Comparison of ENCODE assay signal across 9 mouse cellular contexts in genomic region chr4:95162386-95163090, GRCm38 (mm10).
DNase-seq lines count a peak whose midpoint lies in the region; ATAC-seq and TF ChIP-seq lines count a peak whose summit lies in the region.
"Had no signal": no experiment of that assay in that cellular context is flagged by ENCODE, and none has a peak within 500 bp of the region (broad histone marks: within the 10 kb centered on the region; RNA-seq: fewer than 3 reads in every experiment).

No protein-coding gene starts in this region.

- H3K4me3 ChIP-seq in spleen, adult 2 months (ENCODE audit: extremely low read depth, insufficient read depth, insufficient read length), result no peak overlapping the region
- H3K4me3 ChIP-seq in brown adipose tissue, adult 24 weeks (ENCODE audit: insufficient read depth, low read depth, low read length), result no peak overlapping the region
- H3K4me3 ChIP-seq in liver, embryonic 13.5 days (replicated peaks), result no peak overlapping the region

- H3K36me3 ChIP-seq in spleen, adult 2 months (ENCODE audit: control insufficient read depth, insufficient read depth, low read length), result no peaks in the 10 kb centered on the region
- H3K36me3 ChIP-seq in liver, embryonic 13.5 days, result no peaks in the 10 kb centered on the region
- H3K36me3 ChIP-seq: limb, embryonic 15.5 days had no signal

- 42% methylated on average over 9 of the region's 9 CpGs for WGBS in spleen, adult 2 months
- WGBS in liver, embryonic 13.5 days (ENCODE audit: insufficient replicate concordance), result 32% methylated on average over 9 of the region's 9 CpGs

- TF ChIP-seq CTCF in spleen, adult 2 months (IDR thresholded peaks at IDR 0.05; ENCODE audit: extremely low read depth, insufficient read depth, insufficient read length, insufficient replicate concordance), result no peak

- peak overlapping the region; percentile 86; the same call in 1 of the 2 replicates for H3K4me2 ChIP-seq in liver, embryonic 13.5 days

- peaks cover 17% of the 10 kb centered on the region for H3K4me1 ChIP-seq in spleen, adult 2 months (ENCODE audit: control insufficient read depth, insufficient read depth, insufficient read length)
- H3K4me1 ChIP-seq in brown adipose tissue, adult 24 weeks (ENCODE audit: control insufficient read depth, insufficient read depth, insufficient read length, low read length), result peaks cover 14% of the 10 kb centered on the region
- H3K4me1 ChIP-seq in liver, embryonic 13.5 days (replicated peaks), result peaks cover 55% of the 10 kb centered on the region

- TF ChIP-seq POLR2A in spleen, adult 2 months (IDR thresholded peaks at IDR 0.05; ENCODE audit: low read depth, low read length), result no peak

- DNase-seq in spleen, adult 2 months (ENCODE audit: low read depth in 1 of 2, low spot score in 2 of 2), result peak; percentile 17 to 36
- DNase-seq in spleen, adult 18-20 months, result no peak
- peak; percentile 52 for DNase-seq in liver, embryonic 13.5 days
- peak; percentile 53 for DNase-seq in yolk sac, embryonic 10.5 days (ENCODE audit: low spot score)
- no peak for DNase-seq in neural tube, embryonic 10.5 days (ENCODE audit: extremely low spot score, low spot score)
- no peak for DNase-seq in embryo, embryonic 10.5 days (ENCODE audit: low spot score)
- DNase-seq: kidney, adult 11 months had no signal

- H3K27me3 ChIP-seq in spleen, adult 2 months (ENCODE audit: control insufficient read depth, insufficient read depth, low read length), result peaks cover 2% of the 10 kb centered on the region; the same call in 1 of the 2 replicates
- no peaks in the 10 kb centered on the region for H3K27me3 ChIP-seq in liver, embryonic 13.5 days
- H3K27me3 ChIP-seq: limb, embryonic 15.5 days had no signal

- H3K9me3 ChIP-seq in liver, embryonic 13.5 days (replicated peaks), result no peaks in the 10 kb centered on the region
- H3K9me3 ChIP-seq: limb, embryonic 15.5 days had no signal

- H3K27ac ChIP-seq in spleen, adult 2 months (ENCODE audit: insufficient read depth, low read length), result peak overlapping the region; percentile 4; the same call in 1 of the 2 replicates
- H3K27ac ChIP-seq in brown adipose tissue, adult 24 weeks (replicated peaks; ENCODE audit: low read depth, low read length), result peak overlapping the region; percentile 26
- H3K27ac ChIP-seq in liver, embryonic 13.5 days, result peak overlapping the region; percentile 98

- peak overlapping the region; percentile 53 for H3K9ac ChIP-seq in liver, embryonic 13.5 days
- H3K9ac ChIP-seq: limb, embryonic 15.5 days had no signal

- peak; percentile 11; the same call in 1 of the 2 replicates for ATAC-seq in liver, embryonic 13.5 days (ENCODE audit: low read depth)

Comparison
In these comparisons a context has a peak if more than half of its experiments do, and no peak if none do; other contexts are left out.
1. DNase-seq: peak in spleen, adult 2 months (2 of 2), liver, embryonic 13.5 days (single experiment) and yolk sac, embryonic 10.5 days (single experiment); none in spleen, adult 18-20 months (0 of 2), neural tube, embryonic 10.5 days (single experiment) and embryo, embryonic 10.5 days (single experiment).
2. H3K27ac ChIP-seq: peak in every context shown above with its lines; median percentile 98 in liver, embryonic 13.5 days; 26 in brown adipose tissue, adult 24 weeks; 4 in spleen, adult 2 months.